Comparison of ENCODE assay signal across 8 mouse cellular contexts in genomic region chr2:180250930-180251611, GRCm38 (mm10). TPM values are rescaled to one million over a fixed set of nuclear protein-coding genes. Genes with fewer than 3 reads are reported as not detected.
DNase-seq lines count a peak whose midpoint lies in the region; ATAC-seq lines count a peak whose summit lies in the region.

No protein-coding gene starts in this region.

- no peaks in the 10 kb centered on the region for H3K27me3 ChIP-seq in intestine, embryonic 16.5 days (replicated peaks; ENCODE audit: control insufficient read depth, insufficient read depth, low read length)
- no peaks in the 10 kb centered on the region for H3K27me3 ChIP-seq in limb, embryonic 12.5 days
- H3K27me3 ChIP-seq in midbrain, embryonic 14.5 days (ENCODE audit: control insufficient read depth, insufficient read depth, low read length) = no peaks in the 10 kb centered on the region

- peaks cover 10% of the 10 kb centered on the region for H3K4me1 ChIP-seq in intestine, embryonic 16.5 days (ENCODE audit: control insufficient read depth, insufficient read depth, low read length)
- peaks cover 3% of the 10 kb centered on the region for H3K4me1 ChIP-seq in limb, embryonic 12.5 days (replicated peaks)
- H3K4me1 ChIP-seq in midbrain, embryonic 14.5 days (ENCODE audit: control insufficient read depth, insufficient read depth, low read length) = 0 out of 2 replicates have a peak, but pooled peaks cover 4% of the 10 kb centered on the region

- no peak overlapping the region for H3K27ac ChIP-seq in intestine, embryonic 16.5 days (ENCODE audit: low read length)
- no peak overlapping the region for H3K27ac ChIP-seq in limb, embryonic 12.5 days
- H3K27ac ChIP-seq in midbrain, embryonic 14.5 days (replicated peaks; ENCODE audit: low read depth, low read length) = no peak overlapping the region

- H3K9me3 ChIP-seq in intestine, embryonic 16.5 days (ENCODE audit: control insufficient read depth, low read length) = no peaks in the 10 kb centered on the region
- no peaks in the 10 kb centered on the region for H3K9me3 ChIP-seq in limb, embryonic 12.5 days
- no peaks in the 10 kb centered on the region for H3K9me3 ChIP-seq in midbrain, embryonic 14.5 days (ENCODE audit: control insufficient read depth, low read length)

- no peak overlapping the region for H3K4me3 ChIP-seq in intestine, embryonic 16.5 days (ENCODE audit: low read length)
- no peak overlapping the region for H3K4me3 ChIP-seq in limb, embryonic 12.5 days (replicated peaks)
- no peak overlapping the region for H3K4me3 ChIP-seq in midbrain, embryonic 14.5 days (replicated peaks; ENCODE audit: low read depth, low read length)

- peak; percentile 57 for DNase-seq in 3134 (ENCODE audit: extremely low read depth, insufficient read length, low spot score)
- DNase-seq in adrenal gland, adult 18-20 months (ENCODE audit: low spot score in 2 of 2) = peak; percentile 75 to 78
- peak; percentile 90 for DNase-seq in embryo, embryonic 11 days
- peak; percentile 94 for DNase-seq in midbrain, embryonic 14.5 days
- peak; percentile 78 to 88 for DNase-seq in spleen, postnatal 10 days (ENCODE audit: low spot score in 2 of 2)

- H3K36me3 ChIP-seq in intestine, embryonic 16.5 days (ENCODE audit: control insufficient read depth, insufficient read depth, low read length) = no peaks in the 10 kb centered on the region
- no peaks in the 10 kb centered on the region for H3K36me3 ChIP-seq in limb, embryonic 12.5 days
- H3K36me3 ChIP-seq in midbrain, embryonic 14.5 days (ENCODE audit: control insufficient read depth, insufficient read depth, low read length) = no peaks in the 10 kb centered on the region

- no peak overlapping the region for H3K4me2 ChIP-seq in intestine, embryonic 16.5 days (ENCODE audit: low read depth, low read length)
- no peak overlapping the region for H3K4me2 ChIP-seq in limb, embryonic 12.5 days
- H3K4me2 ChIP-seq in midbrain, embryonic 14.5 days (ENCODE audit: low read length) = peak overlapping the region; percentile 8; the same call in 1 of the 2 replicates

- peak; percentile 95 for ATAC-seq in granulocyte monocyte progenitor cell, adult 5-6 weeks (replicated peaks; ENCODE audit: poor library complexity, severe bottlenecking)
- ATAC-seq in intestine, embryonic 16.5 days = peak; percentile 79
- peak; percentile 83 for ATAC-seq in limb, embryonic 12.5 days (ENCODE audit: insufficient number of reproducible peaks, insufficient read depth, low FRiP score, low TSS enrichment, low read depth)
- ATAC-seq in midbrain, embryonic 14.5 days (ENCODE audit: low FRiP score, low TSS enrichment) = peak; percentile 88

- H3K9ac ChIP-seq in intestine, embryonic 16.5 days (ENCODE audit: low read depth, low read length) = peak overlapping the region; percentile 51
- no peak overlapping the region for H3K9ac ChIP-seq in limb, embryonic 12.5 days (replicated peaks)
- no peak overlapping the region for H3K9ac ChIP-seq in midbrain, embryonic 14.5 days (replicated peaks; ENCODE audit: low read length)

- WGBS in intestine, embryonic 16.5 days = 29% methylated on average over 11 of the region's 11 CpGs
- 33% methylated on average over 11 of the region's 11 CpGs for whole genome bisulfite sequencing in limb, embryonic 12.5 days
- 29% methylated on average over 11 of the region's 11 CpGs for WGBS in midbrain, embryonic 14.5 days

RNA-seq across cellular contexts. Expression of gene Rps21, which starts 6.1 kb away (rescaled TPM):
- 100 to 1,000 TPM; 777 to 810 TPM for total RNA-seq in adrenal gland, adult 18-20 months (2021)
- total RNA-seq in granulocyte monocyte progenitor cell, adult 5-6 weeks (2014; fragmentation: Nextera tagmentation) = 3,456 and 3,912 TPM in 2 replicates
- total RNA-seq in granulocyte monocyte progenitor cell, adult 5-6 weeks (2017) = 1,093 and 2,216 TPM in 2 replicates
- polyA plus RNA-seq in intestine, embryonic 16.5 days (2015; fragmentation: Nextera tagmentation; extraction: Ambion mirVana) = 471 and 487 TPM in 2 replicates
- 608 and 631 TPM in 2 replicates for polyA plus RNA-seq in limb, embryonic 12.5 days (2016; fragmentation: Nextera tagmentation; extraction: Ambion mirVana)
- 409 and 512 TPM in 2 replicates for polyA plus RNA-seq in midbrain, embryonic 14.5 days (2014; fragmentation: Nextera tagmentation; extraction: Ambion mirVana)

RNA-seq across cellular contexts. Expression of gene Cables2, which starts 22.2 kb away (rescaled TPM):
- 10 to 100 TPM; 12.1 to 15.6 TPM for total RNA-seq in adrenal gland, adult 18-20 months (2021)
- 13.3 and 25.8 TPM in 2 replicates for total RNA-seq in granulocyte monocyte progenitor cell, adult 5-6 weeks (2014; fragmentation: Nextera tagmentation)
- total RNA-seq in granulocyte monocyte progenitor cell, adult 5-6 weeks (2017) = 7.4 and 15.0 TPM in 2 replicates
- polyA plus RNA-seq in intestine, embryonic 16.5 days (2015; fragmentation: Nextera tagmentation; extraction: Ambion mirVana) = 2.8 and 4.8 TPM in 2 replicates
- 20.7 and 23.7 TPM in 2 replicates for polyA plus RNA-seq in limb, embryonic 12.5 days (2016; fragmentation: Nextera tagmentation; extraction: Ambion mirVana)
- 32.0 and 37.5 TPM in 2 replicates for polyA plus RNA-seq in midbrain, embryonic 14.5 days (2014; fragmentation: Nextera tagmentation; extraction: Ambion mirVana)

RNA-seq across cellular contexts. Expression of gene Lama5, which starts 25.4 kb away (rescaled TPM):
- 10 to 100 TPM; 31.5 to 61.3 TPM for total RNA-seq in adrenal gland, adult 18-20 months (2021)
- 0.06 TPM in 1 of 2 replicates, not detected in the other for total RNA-seq in granulocyte monocyte progenitor cell, adult 5-6 weeks (2014; fragmentation: Nextera tagmentation)
- 0.05 TPM in 1 of 2 replicates, not detected in the other for total RNA-seq in granulocyte monocyte progenitor cell, adult 5-6 weeks (2017)
- 26.7 and 29.7 TPM in 2 replicates for polyA plus RNA-seq in intestine, embryonic 16.5 days (2015; fragmentation: Nextera tagmentation; extraction: Ambion mirVana)
- polyA plus RNA-seq in limb, embryonic 12.5 days (2016; fragmentation: Nextera tagmentation; extraction: Ambion mirVana) = 20.9 and 22.3 TPM in 2 replicates
- 1.2 and 1.8 TPM in 2 replicates for polyA plus RNA-seq in midbrain, embryonic 14.5 days (2014; fragmentation: Nextera tagmentation; extraction: Ambion mirVana)

RNA-seq across cellular contexts. Expression of gene Rbbp8nl, which starts 38.6 kb away (rescaled TPM):
- total RNA-seq in adrenal gland, adult 18-20 months (2021) = not detected
- not detected in 2 replicates for total RNA-seq in granulocyte monocyte progenitor cell, adult 5-6 weeks (2014; fragmentation: Nextera tagmentation)
- total RNA-seq in granulocyte monocyte progenitor cell, adult 5-6 weeks (2017) = not detected in 2 replicates
- polyA plus RNA-seq in intestine, embryonic 16.5 days (2015; fragmentation: Nextera tagmentation; extraction: Ambion mirVana) = 2.5 TPM in 2 replicates
- 0.52 and 0.56 TPM in 2 replicates for polyA plus RNA-seq in limb, embryonic 12.5 days (2016; fragmentation: Nextera tagmentation; extraction: Ambion mirVana)
- polyA plus RNA-seq in midbrain, embryonic 14.5 days (2014; fragmentation: Nextera tagmentation; extraction: Ambion mirVana) = not detected in 2 replicates
